Mouse (Mus musculus) lung, postnatal 10 days (tissue): Measurements from ENCODE around the gene Abhd15.
"Not testable (repeated sequence)": the region's sequence is repeated elsewhere in the genome, so short reads cannot be mapped to it uniquely, and the experiment has no call there.

Source experiments
- DNase-seq: peaks from one replicate; pipeline ENCODE4 v3.0.0; 2021

Gene Abhd15

GRCm38 (mm10) chr11:77514281-77514831, 565 bp upstream of the Abhd15 start:
- no peak for DNase-seq

DNA sequence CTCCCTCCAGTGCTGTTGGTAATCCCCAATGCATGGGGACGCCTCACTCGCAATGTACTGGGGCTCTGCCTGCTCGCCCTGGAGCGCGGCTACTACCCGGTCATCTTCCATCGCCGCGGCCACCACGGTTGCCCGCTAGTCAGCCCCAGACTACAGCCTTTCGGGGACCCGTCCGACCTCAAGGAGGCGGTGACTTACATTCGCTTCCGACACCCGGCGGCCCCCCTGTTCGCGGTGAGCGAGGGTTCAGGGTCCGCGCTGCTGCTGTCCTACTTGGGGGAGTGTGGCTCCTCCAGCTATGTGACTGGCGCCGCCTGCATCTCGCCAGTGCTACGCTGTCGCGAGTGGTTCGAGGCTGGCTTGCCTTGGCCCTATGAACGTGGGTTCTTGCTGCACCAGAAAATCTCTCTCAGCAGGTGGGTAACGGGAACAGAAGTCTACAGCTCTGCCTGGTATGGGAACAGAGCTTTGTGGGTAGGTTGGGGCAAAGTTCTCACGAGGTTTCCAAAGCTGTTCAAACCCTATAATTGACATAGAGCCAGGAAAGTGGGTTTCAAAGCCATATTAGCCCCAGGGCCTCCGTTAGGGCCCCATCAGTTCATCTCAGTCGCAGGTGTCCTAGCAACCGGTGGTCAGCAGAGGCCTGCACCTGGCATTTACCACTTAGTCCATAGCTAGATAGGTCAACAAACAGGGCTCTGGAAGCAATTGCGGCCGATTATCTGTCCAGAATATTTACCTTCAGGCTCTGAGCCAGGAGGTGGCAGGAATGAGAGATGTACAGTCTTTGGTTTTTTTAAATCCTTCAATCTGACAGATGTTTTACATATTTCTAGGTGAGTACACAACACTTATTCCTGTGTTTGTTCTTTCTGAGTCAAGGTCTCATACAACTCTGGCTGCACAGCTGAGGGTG, 974 bp downstream of the Abhd15 start, which contains the start of gene Trp53i13:
Trp53i13 (minus strand) TSS at position 344 of the 916 bp plus-strand sequence.
- no peak for DNase-seq

- DNase-seq: no peak
Measured at GRCm38 (mm10) chr11:77516553-77517425, 1.9 kb downstream of the Abhd15 start.

DNA sequence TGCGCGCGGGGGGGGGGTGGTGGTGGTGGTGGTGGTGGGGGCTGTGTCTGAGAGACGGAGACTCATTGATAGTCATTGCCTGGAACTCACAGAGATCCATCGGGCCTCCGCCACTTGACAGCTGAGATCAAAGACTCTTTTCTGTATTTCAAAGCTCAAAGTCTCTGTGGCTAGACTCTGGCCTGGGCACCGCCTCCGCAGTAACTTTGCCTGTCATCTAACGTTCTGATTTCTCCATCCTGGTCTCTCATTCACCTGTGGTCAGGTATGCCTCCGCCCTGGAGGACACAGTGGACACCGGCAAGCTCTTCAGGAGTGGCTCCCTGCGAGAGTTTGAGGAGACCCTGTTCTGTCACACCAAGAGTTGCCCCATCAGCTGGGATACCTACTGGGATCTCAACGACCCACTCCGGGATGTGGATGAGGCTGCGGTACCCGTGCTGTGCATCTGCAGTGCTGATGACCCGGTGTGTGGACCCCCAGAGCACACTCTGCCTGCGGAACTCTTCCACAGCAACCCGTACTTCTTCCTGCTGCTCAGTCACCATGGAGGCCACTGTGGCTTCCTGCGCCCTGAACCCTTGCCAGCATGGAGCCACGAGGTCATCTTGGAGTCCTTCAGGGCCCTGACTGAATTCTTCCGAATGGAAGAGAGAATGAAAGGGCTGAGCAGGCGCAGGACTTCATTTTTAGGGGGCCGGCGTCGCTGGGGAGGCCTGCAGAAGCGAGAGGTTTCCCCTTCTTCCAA, 3.3 kb downstream of the Abhd15 start:
- DNase-seq: no peak

- peak; percentile 65 for DNase-seq
Measured at GRCm38 (mm10) chr11:77519043-77519442, 4.1 kb downstream of the Abhd15 start, which contains the start of gene Gm10392. Gm10392 (minus strand) TSS chr11:77519198.

DNA sequence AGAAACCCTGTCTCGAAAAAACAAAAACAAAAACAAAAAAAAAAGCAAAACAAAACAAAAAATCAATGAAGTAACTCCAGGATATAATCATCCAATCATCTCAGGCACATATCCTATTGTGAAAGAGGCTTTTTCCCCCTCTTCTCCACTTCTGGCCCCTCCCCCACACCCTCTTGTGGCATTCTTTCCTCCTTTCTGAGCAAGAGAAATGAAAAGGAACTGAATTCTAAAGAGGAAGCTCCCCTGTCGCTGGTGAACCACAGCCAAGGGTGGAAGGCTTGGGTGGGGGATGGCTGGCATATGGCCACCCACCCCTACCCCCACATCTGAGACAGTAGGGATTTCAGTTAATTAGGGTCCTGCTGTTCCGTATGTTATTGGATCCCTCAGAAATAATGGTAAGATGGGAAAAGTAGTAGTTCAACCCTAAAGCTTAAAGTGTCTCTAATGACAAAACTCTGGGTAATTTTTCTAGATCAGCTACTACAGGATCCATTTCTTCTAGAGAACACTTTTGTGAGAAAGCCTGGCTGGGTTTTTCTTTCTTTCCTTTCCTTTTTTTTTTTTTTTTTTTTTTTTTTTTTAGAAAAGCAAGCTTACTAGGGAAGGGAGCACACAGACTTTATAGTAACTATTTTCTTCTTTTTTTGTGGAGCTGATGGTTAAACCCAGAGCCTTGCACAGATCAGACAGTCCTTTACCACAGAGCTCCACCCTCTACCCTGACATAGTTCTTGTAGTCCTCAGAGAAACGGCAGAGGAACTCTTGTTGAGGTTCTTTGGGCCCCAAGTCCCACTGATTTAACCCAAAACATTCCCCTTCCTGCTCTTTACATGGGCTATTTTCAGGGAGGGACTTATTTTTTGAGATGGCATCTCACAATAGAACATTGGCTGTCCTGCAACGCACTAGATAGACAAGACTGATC, 5.9 kb downstream of the Abhd15 start:
- peak; percentile 63 for DNase-seq

DNA sequence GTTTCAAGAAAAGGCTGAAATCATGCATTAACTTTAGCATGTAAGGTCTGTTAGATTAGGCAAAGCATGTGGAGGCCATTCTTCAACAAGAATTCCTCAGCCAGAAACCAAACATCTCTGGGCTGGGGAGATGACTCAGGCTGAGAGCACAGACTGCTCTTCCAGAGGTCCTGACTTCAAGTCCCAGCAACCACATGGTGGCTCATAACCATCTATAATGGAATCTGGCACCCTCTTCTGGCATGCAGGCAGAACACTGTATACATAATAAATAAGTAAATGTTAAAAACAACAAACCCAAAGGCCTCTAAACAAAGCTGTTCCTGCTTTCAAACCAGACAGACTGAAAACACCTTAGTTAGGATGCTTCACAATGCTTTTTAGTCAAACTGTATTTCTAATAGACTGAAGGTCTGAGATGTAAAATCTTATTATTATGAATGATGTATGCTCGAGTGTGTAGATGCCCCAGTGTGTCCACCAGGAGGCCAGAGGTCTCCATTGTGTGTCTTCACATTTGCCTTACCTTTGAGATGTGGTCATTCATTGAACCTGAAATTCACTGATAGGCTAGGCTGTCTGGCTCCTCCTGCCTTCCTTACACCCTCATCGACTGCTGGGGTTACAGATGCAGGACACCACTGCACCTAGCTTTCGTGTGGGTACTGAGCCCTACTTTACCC, 11.0 kb downstream of the Abhd15 start:
- no peak for DNase-seq

GRCm38 (mm10) chr11:77528420-77528819, 13.5 kb downstream of the Abhd15 start:
- DNase-seq: not testable (repeated sequence)

- no peak for DNase-seq
Measured at GRCm38 (mm10) chr11:77529644-77530043, 14.7 kb downstream of the Abhd15 start.

DNA sequence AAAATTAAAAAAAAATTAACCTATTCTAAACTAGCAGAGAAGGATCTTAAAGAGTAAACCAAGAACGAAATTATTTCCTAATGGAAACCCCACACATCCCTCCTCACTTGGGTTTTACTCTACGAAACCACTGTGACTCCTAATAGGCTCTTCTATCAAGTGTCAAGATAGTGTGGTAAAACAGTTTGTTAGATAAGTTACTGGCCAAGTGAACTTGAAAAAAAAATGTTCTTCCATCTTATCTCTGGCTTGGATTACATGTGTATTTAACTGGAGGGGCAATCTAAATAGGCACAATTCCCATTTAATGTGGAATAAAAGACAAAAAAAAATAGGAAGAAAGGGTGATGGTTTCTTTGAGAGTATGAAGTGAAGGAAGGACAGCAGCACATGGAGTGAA, 15.9 kb downstream of the Abhd15 start:
- DNase-seq: no peak

DNA sequence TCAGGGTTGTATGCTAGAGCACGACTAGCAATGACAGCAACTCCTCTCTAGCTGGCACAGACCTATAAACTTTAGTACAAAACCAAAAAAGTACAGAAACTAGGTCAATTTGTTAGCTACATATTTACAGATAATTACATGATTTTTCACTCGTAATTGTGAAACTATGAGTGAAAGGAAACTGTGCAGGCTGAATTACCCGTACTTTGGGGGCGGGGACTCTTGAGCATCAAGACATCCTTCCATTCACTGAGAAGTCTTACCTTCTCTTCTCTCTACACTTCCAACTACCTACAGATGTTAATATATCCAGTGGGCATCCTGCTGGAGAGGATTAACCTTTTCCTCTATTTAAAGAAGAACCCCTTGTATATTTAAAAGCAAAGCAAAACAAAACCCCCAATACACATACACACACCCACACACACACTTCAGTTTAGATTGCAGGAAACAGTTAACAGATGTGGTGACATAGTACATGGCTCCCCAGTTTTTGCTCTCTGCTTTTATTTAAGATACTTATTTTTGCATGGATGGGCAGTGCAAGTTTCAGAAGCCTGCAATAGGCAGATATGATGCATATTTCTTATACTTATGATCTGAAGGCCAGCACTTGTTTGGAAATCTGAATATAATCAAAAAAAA, 17.4 kb downstream of the Abhd15 start:
- DNase-seq: no peak

DNA sequence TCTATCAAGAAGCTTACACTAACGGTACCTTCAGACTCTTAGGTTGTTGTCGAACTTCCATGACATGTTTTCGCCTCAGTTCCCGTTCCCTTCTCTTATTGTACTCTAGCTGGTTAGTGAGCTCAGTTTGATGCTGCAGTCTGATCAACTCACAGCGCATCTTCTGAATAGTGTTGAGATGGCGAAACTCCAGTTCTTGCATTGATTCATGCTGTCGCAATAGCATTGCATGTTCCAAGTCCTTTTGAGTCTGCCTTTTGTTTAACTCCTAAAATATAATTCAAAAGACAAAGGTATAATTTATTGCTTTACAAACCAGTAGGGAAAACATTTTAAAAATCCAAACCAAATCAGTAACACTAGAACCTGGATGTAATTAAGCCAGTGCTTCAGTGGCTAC, 30.3 kb downstream of the Abhd15 start:
- DNase-seq: no peak

- DNase-seq: no peak
Measured at GRCm38 (mm10) chr11:77585201-77585600, 70.3 kb downstream of the Abhd15 start.
